Mouse (Mus musculus) duodenum, adult 2 months (tissue): Measurements from ENCODE around the gene Slc17a1. TPM values are rescaled to one million over a fixed set of nuclear protein-coding genes. Genes with fewer than 3 reads are reported as not detected.

Experiments
- polyA plus RNA-seq: library from polyadenylated mRNA; depleted of rRNA; stranded (reverse); fragments of >200 nt; gene quantifications from 2 replicates; pipeline ENCODE4 v1.2.3, GENCODE M21; 2012; ENCODE audit warnings: low replicate concordance; rRNA removed

Slc17a1 gene
- not detected in 2 replicates for polyA plus RNA-seq

DNA sequence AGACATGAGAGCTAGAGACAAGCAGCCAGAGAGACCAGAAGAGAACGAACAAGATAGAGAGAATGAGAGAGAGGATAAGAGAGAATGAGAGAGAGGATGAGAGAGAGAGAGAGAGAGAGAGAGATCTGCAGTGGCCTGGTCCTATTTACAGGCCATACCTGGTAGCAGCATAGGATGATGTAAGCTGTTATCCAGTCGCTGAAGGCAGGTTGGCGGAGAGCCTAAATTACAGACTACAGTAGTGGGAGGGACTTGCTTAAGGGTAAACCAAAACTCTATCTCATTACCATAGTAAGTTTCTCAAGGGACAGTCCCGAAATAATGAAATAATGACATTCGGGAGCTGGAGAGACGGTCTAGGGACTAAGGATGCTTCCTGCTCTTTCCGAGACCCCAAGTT lies at the start of gene Slc17a1:
TSS of gene Slc17a1 (plus strand) at position 346 of the 400 bp plus-strand sequence.

DNA sequence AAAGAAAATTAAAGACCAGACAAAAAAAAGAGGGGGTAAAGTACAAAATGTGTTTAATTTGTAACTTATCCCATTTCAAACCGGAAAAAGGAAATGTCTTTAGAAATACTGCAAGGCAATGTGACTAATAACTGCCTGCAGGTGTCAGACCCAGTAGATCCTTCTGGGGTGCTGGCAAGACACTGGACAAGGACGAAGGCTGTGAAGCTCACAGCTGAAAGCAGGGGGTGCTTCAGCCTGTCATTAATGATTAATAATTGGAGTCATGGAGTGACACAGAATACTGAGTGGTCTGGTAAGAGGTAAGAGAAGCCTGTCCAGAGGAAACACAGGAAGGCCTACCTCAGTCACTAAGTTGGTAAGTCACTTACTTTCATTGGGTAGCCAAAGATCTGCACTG lies 28.2 kb upstream of the Slc17a1 start, which contains the start of gene Slc17a3:
TSS of gene Slc17a3 (plus strand) at position 127 of the 400 bp plus-strand sequence.

DNA sequence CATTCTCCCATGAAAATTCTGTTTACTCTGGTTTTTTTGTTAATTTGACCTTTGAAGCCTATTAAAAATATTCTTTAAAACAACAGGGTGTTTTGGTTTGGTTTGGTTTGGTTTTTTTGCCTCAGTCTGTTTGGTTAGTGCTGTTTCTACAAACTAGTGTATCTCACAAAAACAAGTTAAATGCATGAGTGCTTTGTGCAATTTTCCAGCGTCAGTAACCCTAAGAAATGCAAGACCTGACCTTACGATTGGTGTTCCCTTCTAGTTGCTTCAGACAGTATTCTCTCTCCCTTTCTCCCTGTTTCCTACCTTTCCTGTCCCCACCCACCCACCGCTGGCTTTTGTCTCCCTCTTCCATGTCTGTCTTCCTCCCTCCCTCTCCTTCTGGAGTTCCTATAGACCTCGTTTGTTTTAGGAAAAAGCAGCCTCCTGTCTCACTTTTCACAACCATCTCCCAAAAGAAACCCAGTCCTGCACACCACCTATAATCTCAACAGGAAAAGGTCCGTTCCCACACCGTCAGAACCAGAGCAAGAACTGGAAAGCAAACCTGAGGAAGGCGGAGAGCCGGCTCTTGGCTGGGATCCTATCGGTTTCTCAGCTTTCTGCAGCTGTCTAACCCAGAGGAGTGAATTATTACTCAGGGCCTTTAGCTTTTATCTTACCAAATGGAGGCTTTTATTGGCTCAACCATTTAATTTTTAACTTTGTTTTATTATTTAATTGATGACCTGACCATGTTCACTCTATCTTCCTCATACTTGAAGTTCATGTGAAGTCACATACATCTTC lies 47.0 kb downstream of the Slc17a1 start, which contains the start of gene Slc17a4:
TSS of gene Slc17a4 (minus strand) at position 634 of the 792 bp plus-strand sequence.

DNA sequence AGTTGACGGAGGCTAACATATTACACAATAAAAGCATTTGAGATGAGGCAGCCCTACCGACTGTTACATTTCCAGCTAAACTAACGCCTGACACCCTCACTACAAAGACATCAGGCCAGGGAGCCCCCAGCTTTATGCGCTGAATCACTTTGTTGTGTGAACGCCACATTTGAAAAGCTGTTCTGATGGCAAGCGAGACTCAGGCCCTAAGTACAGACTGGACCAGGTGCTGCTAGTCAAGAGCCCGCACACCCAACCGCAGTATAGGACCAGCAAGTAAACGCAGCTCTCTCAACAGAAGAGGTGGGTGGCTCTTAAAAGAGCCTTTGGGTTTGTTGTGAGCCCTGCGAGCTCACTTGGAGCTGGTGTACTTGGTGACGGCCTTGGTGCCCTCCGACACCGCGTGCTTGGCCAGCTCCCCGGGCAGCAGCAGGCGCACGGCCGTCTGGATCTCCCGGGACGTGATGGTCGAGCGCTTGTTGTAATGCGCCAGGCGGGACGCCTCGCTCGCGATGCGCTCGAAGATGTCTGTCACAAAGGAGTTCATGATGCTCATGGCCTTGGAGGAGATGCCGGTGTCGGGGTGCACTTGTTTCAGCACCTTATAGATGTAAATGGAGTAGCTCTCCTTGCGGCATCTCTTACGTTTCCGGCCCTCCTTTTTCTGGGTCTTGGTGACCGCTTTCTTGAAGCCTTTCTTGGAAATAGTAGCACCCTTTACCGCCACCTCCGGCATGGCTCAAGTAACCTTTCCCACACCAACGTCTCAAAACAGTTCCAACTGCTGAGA lies 66.1 kb downstream of the Slc17a1 start, which contains the start of gene Hist1h2ba:
TSS of gene Hist1h2ba (minus strand) at position 736 of the 790 bp plus-strand sequence.

DNA sequence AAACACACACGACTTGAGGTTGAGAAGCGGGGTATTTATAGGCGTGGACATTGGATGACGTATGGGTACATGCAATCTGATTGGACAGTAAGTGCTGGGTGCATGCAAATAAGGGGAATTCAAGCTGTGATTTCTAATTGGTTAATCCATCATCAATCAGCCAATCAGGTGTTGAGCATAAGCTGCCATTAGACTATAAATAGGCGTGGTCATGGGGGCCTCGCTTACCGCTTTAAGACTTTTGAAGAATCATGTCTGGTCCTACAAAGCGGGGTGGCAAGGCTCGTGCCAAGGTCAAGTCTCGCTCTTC lies 66.6 kb downstream of the Slc17a1 start, which contains the start of gene Hist1h2aa:
TSS of gene Hist1h2aa (plus strand) at position 252 of the 310 bp plus-strand sequence.

Other genes starting within 250 kb of the Slc17a1 start
- gene Hist1h2be, start 246.6 kb upstream of the Slc17a1 start, polyA plus RNA-seq: 1.4 and 1.6 TPM in 2 replicates
- gene Hist1h1e, start 245.2 kb upstream of the Slc17a1 start, polyA plus RNA-seq: 2.3 and 2.7 TPM in 2 replicates
- 1.3 and 5.1 TPM in 2 replicates for gene Hist1h2ac, start 183.8 kb upstream of the Slc17a1 start, polyA plus RNA-seq
- 151 and 487 TPM in 2 replicates for gene Hist1h2bc, start 183.6 kb upstream of the Slc17a1 start, polyA plus RNA-seq
- not detected in 2 replicates for gene Hist1h1t, start 171.9 kb upstream of the Slc17a1 start, polyA plus RNA-seq
- 4.4 and 18.3 TPM in 2 replicates for gene Hist1h4c, start 169.3 kb upstream of the Slc17a1 start, polyA plus RNA-seq
- gene Hfe, start 156.9 kb upstream of the Slc17a1 start, polyA plus RNA-seq: 5.9 and 6.9 TPM in 2 replicates
- 19.5 and 49.1 TPM in 2 replicates for gene Hist1h1c, start 128.9 kb upstream of the Slc17a1 start, polyA plus RNA-seq
- gene Hist1h3c, start 122.1 kb upstream of the Slc17a1 start, polyA plus RNA-seq: 35.9 and 40.8 TPM in 2 replicates
- 18.7 and 20.8 TPM in 2 replicates for gene Hist1h2bb, start 121.0 kb upstream of the Slc17a1 start, polyA plus RNA-seq
- gene Hist1h2ab, start 116.6 kb upstream of the Slc17a1 start, polyA plus RNA-seq: 22.8 and 64.3 TPM in 2 replicates
- gene Hist1h3b, start 115.5 kb upstream of the Slc17a1 start, polyA plus RNA-seq: 30.7 and 39.7 TPM in 2 replicates
- 9.6 and 14.6 TPM in 2 replicates for gene Hist1h4b, start 110.7 kb upstream of the Slc17a1 start, polyA plus RNA-seq
- gene Hist1h4a, start 106.5 kb upstream of the Slc17a1 start, polyA plus RNA-seq: 6.3 and 13.5 TPM in 2 replicates
- 21.3 and 31.3 TPM in 2 replicates for gene Hist1h3a, start 105.4 kb upstream of the Slc17a1 start, polyA plus RNA-seq
- 0.74 and 1.2 TPM in 2 replicates for gene Hist1h1a, start 104.1 kb upstream of the Slc17a1 start, polyA plus RNA-seq
- 0.71 and 3.3 TPM in 2 replicates for gene Trim38, start 97.8 kb upstream of the Slc17a1 start, polyA plus RNA-seq
- gene Slc17a2, start 60.8 kb upstream of the Slc17a1 start, polyA plus RNA-seq: 0.06 TPM in 1 of 2 replicates, not detected in the other
- not detected in 2 replicates for gene Slc17a3, start 28.3 kb upstream of the Slc17a1 start, polyA plus RNA-seq
- 8.6 and 29.0 TPM in 2 replicates for gene Slc17a4, start 47.3 kb downstream of the Slc17a1 start, polyA plus RNA-seq
- not detected in 2 replicates for gene Hist1h2ba, start 66.4 kb downstream of the Slc17a1 start, polyA plus RNA-seq
- not detected in 2 replicates for gene Hist1h2aa, start 66.7 kb downstream of the Slc17a1 start, polyA plus RNA-seq
- 1.1 and 1.2 TPM in 2 replicates for gene Scgn, start 123.5 kb downstream of the Slc17a1 start, polyA plus RNA-seq